Mouse (Mus musculus) stomach, postnatal 0 days (tissue): ENCODE data around the gene Upk2. TPM values are rescaled to one million over a fixed set of nuclear protein-coding genes. Genes with fewer than 3 reads are reported as not detected.
A peak's percentile ranks its signal among the peaks of the same experiment; 100 is the strongest.

Experiments used
- ATAC-seq: fragments of 200-750 bp; cut with Nextera tagmentation; 2 replicates; pipeline ENCODE4 v1.8.0; 2017; ENCODE audit not compliant: low FRiP score, low TSS enrichment
- DNase-seq: peaks from one replicate; pipeline ENCODE4 v3.0.0-alpha.2; 2016; ENCODE audit warnings: low spot score
- H3K27ac ChIP-seq: fragments of 300-500 bp; sonication (generic); replicated peaks from 2 replicates; pipeline ENCODE4 v1.5.1; 2014; ENCODE audit warnings: mild to moderate bottlenecking, control low read depth
- H3K27me3 ChIP-seq: fragments of 300-500 bp; sonication (generic); 2 replicates; pipeline ENCODE4 v1.6.1; 2014; ENCODE audit warnings: low read length; ENCODE audit not compliant: control insufficient read depth, insufficient read depth
- H3K36me3 ChIP-seq: fragments of 300-500 bp; sonication (generic); 2 replicates; pipeline ENCODE4 v1.6.1; 2014; ENCODE audit warnings: low read length, mixed read lengths; ENCODE audit not compliant: control insufficient read depth, insufficient read depth
- H3K4me1 ChIP-seq: fragments of 300-500 bp; sonication (generic); replicated peaks from 2 replicates; pipeline ENCODE4 v1.6.1; 2014; ENCODE audit warnings: antibody characterized with exemption; ENCODE audit not compliant: control insufficient read depth, insufficient read depth
- H3K4me2 ChIP-seq: fragments of 300-500 bp; sonication (generic); replicated peaks from 2 replicates; pipeline ENCODE4 v1.6.1; 2014; ENCODE audit warnings: low read depth, mild to moderate bottlenecking, control low read depth, moderate library complexity
- H3K4me3 ChIP-seq: fragments of 300-500 bp; sonication (generic); 2 replicates; pipeline ENCODE4 v1.5.1; 2014; ENCODE audit warnings: low read depth, low read length, control low read depth
- H3K9ac ChIP-seq: fragments of 300-500 bp; sonication (generic); 2 replicates; pipeline ENCODE4 v1.6.1; 2014; ENCODE audit warnings: mild to moderate bottlenecking, low read length, control low read depth, mixed read lengths
- H3K9me3 ChIP-seq: fragments of 300-500 bp; sonication (generic); 2 replicates; pipeline ENCODE4 v1.6.1; 2016; ENCODE audit warnings: low read length; ENCODE audit not compliant: control insufficient read depth
- CTCF ChIP-seq: IDR thresholded peaks from 2 replicates; pipeline ENCODE4 v1.5.1; 2016; ENCODE audit warnings: antibody characterized with exemption, low read depth, mild to moderate bottlenecking, moderate library complexity
- EP300 ChIP-seq: optimal IDR thresholded peaks from 2 replicates; pipeline ENCODE3; 2016; ENCODE audit warnings: antibody characterized with exemption
- WGBS: fragments of 180-500 bp; shearing (Covaris S2); extraction: QIAGEN DNeasy Blood & Tissue Kit; methylation state at CpG from one replicate; pipeline ENCODE4 v1.1.7; 2014; 5-methylcytosine and 5-hydroxymethylcytosine counted together
- polyA plus RNA-seq: library from polyadenylated mRNA; unstranded; fragments of >200 nt; fragmentation: Nextera tagmentation; extraction: Ambion mirVana; gene quantifications from 2 replicates; pipeline ENCODE4 v1.2.1, GENCODE M21; 2015

Upk2 gene
- polyA plus RNA-seq, 1 experiment from 2014 or later: 5.4 TPM

GRCm38 (mm10) chr9:44499356-44500162 lies 44.8 kb upstream of the Upk2 start:
- H3K4me1 ChIP-seq: peaks cover 33% of the 10 kb centered on the region
- TF ChIP-seq EP300 (peak; percentile 35), CTCF (no peak)
- 0 out of 2 replicates have a peak, but pooled peaks have one; percentile 1 for ATAC-seq

DNA sequence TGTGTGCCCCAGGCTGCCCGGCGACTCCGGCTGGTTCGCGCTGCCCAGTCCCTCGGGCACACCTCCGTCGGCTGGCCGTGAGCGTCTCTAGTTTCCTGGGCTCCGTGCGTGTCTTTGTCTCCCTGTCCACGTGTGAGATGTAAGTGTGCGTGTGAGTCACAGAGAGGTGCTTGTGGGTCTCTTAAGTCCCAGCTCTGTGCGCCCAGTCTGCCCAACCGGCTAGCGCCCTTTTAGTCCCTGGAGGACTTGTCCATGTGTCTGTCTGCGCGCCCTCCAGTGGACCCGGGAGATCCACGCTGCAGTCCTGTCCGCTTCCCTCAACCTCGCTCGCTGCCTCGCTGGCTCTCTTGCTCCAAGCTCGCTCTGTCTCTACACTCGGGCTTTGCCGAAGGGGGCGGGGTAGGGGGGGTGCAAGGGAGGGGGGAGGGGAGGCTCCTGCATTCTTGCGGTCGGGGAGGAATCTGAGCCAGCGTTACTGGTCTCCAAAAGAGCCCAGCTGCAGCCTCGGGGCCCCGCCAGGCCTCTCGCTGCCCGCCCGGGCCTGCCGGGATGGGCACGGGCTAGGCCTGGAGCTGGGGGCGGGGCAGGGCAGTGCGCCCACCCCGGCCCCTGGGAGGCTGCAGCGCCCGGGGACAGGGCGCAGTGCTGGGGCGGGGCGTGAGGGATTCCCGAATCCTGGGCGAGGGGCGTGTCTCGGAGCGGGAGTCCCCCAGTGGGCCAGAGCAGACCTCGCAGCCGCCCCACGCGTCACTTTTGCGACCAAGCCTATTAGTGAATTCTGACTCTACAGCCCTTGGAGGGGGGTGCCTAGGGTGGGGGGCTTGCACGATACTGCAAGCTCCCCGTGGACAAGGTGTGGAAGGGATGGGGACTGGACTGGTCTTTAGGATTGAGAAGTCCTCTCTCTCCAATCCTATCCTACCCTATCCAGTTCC lies 43.9 kb upstream of the Upk2 start:
- 2% methylated on average over 55 of the region's 59 CpGs for WGBS
- H3K27ac ChIP-seq: peak overlapping the region; percentile 95
- H3K9me3 ChIP-seq: no peaks in the 10 kb centered on the region
- no peaks in the 10 kb centered on the region for H3K27me3 ChIP-seq
- peaks cover 41% of the 10 kb centered on the region for H3K4me1 ChIP-seq
- DNase-seq (peak; percentile 88), ATAC-seq (peak; percentile 67)
- peak overlapping the region; percentile 62 for H3K9ac ChIP-seq
- TF ChIP-seq CTCF (peak; percentile 75), EP300 (no peak)
- peak overlapping the region; percentile 40 for H3K4me3 ChIP-seq
- peaks cover 3% of the 10 kb centered on the region for H3K36me3 ChIP-seq
- peak overlapping the region; percentile 69 for H3K4me2 ChIP-seq

More at GRCm38 (mm10) chr9:44499356-44500162, 44.8 kb upstream of the Upk2 start:
- peak; percentile 59 for DNase-seq
- H3K9ac ChIP-seq: peak overlapping the region; percentile 62
- H3K4me3 ChIP-seq: peak overlapping the region; percentile 40
- peak overlapping the region; percentile 95 for H3K27ac ChIP-seq
- H3K4me2 ChIP-seq: peak overlapping the region; percentile 69
- peaks cover 3% of the 10 kb centered on the region for H3K36me3 ChIP-seq
- no peaks in the 10 kb centered on the region for H3K9me3 ChIP-seq
- WGBS: 13% methylated on average over 18 of the region's 20 CpGs
- no peaks in the 10 kb centered on the region for H3K27me3 ChIP-seq

DNA sequence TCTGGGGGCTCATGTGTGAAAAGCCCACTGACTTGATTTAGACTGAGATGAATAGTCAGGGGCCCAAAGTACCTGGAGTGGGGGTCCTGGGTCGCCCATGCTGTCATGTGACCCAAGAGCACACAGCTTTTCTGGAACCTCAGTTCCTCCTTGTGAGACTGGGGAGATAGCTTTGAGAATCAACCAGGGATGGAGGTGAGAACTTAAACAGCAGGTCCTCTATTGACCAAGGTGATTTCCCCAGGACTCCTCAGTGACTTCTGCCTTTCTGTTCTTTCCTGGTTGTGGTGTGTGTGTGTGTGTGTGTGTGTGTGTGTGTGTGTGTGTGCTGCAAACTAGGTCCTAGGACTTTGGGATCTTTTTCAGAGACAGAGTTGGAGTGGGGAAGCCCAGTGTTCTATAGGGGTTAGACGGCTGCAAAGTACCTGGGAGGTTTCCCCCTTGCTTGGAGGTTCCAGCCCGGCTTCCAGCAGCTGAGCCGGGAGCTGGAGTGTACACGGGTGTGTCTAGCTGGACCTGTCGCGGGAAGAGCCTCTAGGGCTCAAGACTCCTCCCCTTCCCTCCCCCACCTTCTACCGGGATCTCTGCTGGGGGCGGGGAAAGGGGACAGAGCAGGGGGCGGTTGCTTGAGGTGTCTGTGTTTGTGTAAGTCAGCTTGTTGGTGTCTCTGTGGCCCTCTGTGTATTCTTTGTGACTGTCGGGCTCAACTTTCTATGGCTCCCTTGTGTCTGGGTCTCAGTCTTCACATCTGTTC lies 43.0 kb upstream of the Upk2 start:
- Histone ChIP-seq H3K27ac (peak overlapping the region; percentile 95), H3K27me3 (no peaks in the 10 kb centered on the region), H3K4me1 (peaks cover 41% of the 10 kb centered on the region), H3K9me3 (no peaks in the 10 kb centered on the region), H3K4me3 (peak overlapping the region; percentile 40), H3K9ac (peak overlapping the region; percentile 62), H3K36me3 (peaks cover 3% of the 10 kb centered on the region; the same call in 1 of the 2 replicates), H3K4me2 (peak overlapping the region; percentile 69)
- DNase-seq (peak; percentile 80), ATAC-seq (peak; percentile 32; the same call in 1 of the 2 replicates)
- under 1% methylated on average over 11 of the region's 11 CpGs for WGBS
- TF ChIP-seq CTCF (no peak), EP300 (no peak)

- DNase-seq: peak; percentile 16
- H3K36me3 ChIP-seq: peaks cover 3% of the 10 kb centered on the region; the same call in 1 of the 2 replicates
- H3K27me3 ChIP-seq: no peaks in the 10 kb centered on the region
- peak overlapping the region; percentile 62; the same call in 1 of the 2 replicates for H3K9ac ChIP-seq
- H3K4me3 ChIP-seq: no peak overlapping the region
- ATAC-seq: no peak
- H3K9me3 ChIP-seq: no peaks in the 10 kb centered on the region
- 54% methylated on average over 12 of the region's 12 CpGs for WGBS
- H3K27ac ChIP-seq: peak overlapping the region; percentile 95
- TF ChIP-seq EP300 (no peak), CTCF (no peak)
- H3K4me2 ChIP-seq: no peak overlapping the region
- peaks cover 44% of the 10 kb centered on the region for H3K4me1 ChIP-seq
These were observed 42.2 kb upstream of the Upk2 start for GRCm38 (mm10) chr9:44496803-44497461.
